Mouse (Mus musculus) bone marrow, adult 2 months (tissue): ENCODE measurements around the gene AI413582. TPM values are rescaled to one million over a fixed set of nuclear protein-coding genes. Genes with fewer than 3 reads are reported as not detected.

Source experiments
- H3K27ac ChIP-seq: fragments of 200-500 bp; 2 replicates; pipeline ENCODE4 v1.5.1; 2012; ENCODE audit warnings: low read depth, mild to moderate bottlenecking, control low read depth, inconsistent platforms, low read length; ENCODE audit not compliant: control insufficient read depth, poor library complexity, insufficient read depth
- H3K4me1 ChIP-seq: fragments of 200-500 bp; 2 replicates; pipeline ENCODE4 v1.6.1; 2011; ENCODE audit warnings: low read length; ENCODE audit not compliant: control insufficient read depth, insufficient read depth
- H3K4me3 ChIP-seq: fragments of 200-500 bp; replicated peaks from 2 replicates; pipeline ENCODE3; 2011; ENCODE audit warnings: mild to moderate bottlenecking, low read depth, low read length, control low read depth; ENCODE audit not compliant: control insufficient read depth
- CTCF ChIP-seq: fragments of 200-500 bp; IDR thresholded peaks from 2 replicates; pipeline ENCODE4 v1.5.1; 2011; ENCODE audit warnings: low read length, control low read depth; ENCODE audit not compliant: control insufficient read depth, insufficient read depth
- POLR2A ChIP-seq: fragments of 200-500 bp; IDR thresholded peaks from 2 replicates; pipeline ENCODE4 v1.6.1; 2011; ENCODE audit warnings: low read depth, mild to moderate bottlenecking, control low read depth, low read length, borderline replicate concordance; ENCODE audit not compliant: control insufficient read depth
- WGBS: fragments of 180-500 bp; shearing (Covaris S2); methylation state at CpG from one replicate; pipeline ENCODE4 v1.1.7; 2018; 5-methylcytosine and 5-hydroxymethylcytosine counted together
- polyA plus RNA-seq: library from polyadenylated mRNA; stranded (reverse); fragments of >200 nt; gene quantifications from 2 replicates; pipeline ENCODE4 v1.2.4, GENCODE M21; 2011; ENCODE audit warnings: low replicate concordance; ENCODE audit not compliant: missing spikeins, insufficient read depth, insufficient read length

Gene AI413582
- polyA plus RNA-seq, 1 experiment: 22.0 TPM

- Histone ChIP-seq H3K4me1 (peaks cover 7% of the 10 kb centered on the region), H3K4me3 (no peak overlapping the region), H3K27ac (no peak overlapping the region)
- 78% methylated on average over 13 of the region's 13 CpGs for WGBS
- TF ChIP-seq POLR2A (no peak), CTCF (no peak)
These were observed 4.6 kb downstream of the AI413582 start for GRCm38 (mm10) chr17:27560926-27561480.

GRCm38 (mm10) chr17:27559596-27559995 lies 6.0 kb downstream of the AI413582 start:
- TF ChIP-seq POLR2A (no peak), CTCF (no peak)
- H3K4me1 ChIP-seq: peaks cover 7% of the 10 kb centered on the region
- no peak overlapping the region for H3K27ac ChIP-seq
- H3K4me3 ChIP-seq: no peak overlapping the region
- WGBS: 79% methylated on average over 12 of the region's 12 CpGs

- no peak for TF ChIP-seq POLR2A
- TF ChIP-seq CTCF: no peak
- WGBS: 13% methylated on average over 5 of the region's 5 CpGs
- Histone ChIP-seq H3K27ac (no peak overlapping the region), H3K4me1 (peaks cover 7% of the 10 kb centered on the region), H3K4me3 (peak overlapping the region; percentile 25)
These were observed 6.7 kb downstream of the AI413582 start for GRCm38 (mm10) chr17:27558845-27559244.

DNA sequence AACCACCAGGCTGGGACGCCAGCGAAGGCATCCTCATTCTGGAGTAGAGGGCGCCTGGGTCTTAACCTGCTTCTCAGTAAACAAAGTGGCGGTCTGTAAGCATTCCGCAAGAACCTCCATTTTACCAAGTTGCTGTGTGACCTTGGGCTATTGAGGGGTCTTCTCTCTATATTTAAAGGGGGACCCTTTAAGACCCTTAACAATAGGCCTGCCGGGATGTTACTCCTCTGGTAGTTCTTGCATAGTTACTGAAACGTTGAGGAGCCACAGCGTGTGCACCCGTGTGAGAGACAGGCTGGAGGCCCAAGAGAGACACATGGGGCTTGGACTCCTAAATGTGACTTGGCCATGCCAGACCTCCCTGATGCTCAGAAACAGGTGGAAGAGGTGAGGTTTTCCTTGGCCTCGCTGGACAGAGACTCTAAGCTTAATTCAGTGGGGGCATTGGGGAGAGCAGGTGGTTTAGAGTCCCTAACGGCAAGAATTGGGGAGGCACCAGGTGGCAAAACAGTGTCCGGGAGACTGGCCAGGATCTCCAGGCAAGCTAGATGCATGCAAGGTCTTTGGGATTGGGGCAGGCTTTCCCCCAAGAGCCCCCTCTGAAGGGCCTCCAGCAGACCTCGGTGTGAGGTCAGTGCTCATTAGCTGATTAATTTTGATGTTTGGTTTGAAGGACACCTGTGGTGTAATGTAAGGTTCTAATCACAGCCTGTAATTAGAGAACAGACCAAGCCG lies 7.5 kb downstream of the AI413582 start:
- 4% methylated on average over 14 of the region's 14 CpGs for WGBS
- Histone ChIP-seq H3K4me3 (peak overlapping the region; percentile 93), H3K4me1 (peaks cover 8% of the 10 kb centered on the region), H3K27ac (peak overlapping the region; percentile 99)
- no peak for TF ChIP-seq POLR2A
- no peak for TF ChIP-seq CTCF

DNA sequence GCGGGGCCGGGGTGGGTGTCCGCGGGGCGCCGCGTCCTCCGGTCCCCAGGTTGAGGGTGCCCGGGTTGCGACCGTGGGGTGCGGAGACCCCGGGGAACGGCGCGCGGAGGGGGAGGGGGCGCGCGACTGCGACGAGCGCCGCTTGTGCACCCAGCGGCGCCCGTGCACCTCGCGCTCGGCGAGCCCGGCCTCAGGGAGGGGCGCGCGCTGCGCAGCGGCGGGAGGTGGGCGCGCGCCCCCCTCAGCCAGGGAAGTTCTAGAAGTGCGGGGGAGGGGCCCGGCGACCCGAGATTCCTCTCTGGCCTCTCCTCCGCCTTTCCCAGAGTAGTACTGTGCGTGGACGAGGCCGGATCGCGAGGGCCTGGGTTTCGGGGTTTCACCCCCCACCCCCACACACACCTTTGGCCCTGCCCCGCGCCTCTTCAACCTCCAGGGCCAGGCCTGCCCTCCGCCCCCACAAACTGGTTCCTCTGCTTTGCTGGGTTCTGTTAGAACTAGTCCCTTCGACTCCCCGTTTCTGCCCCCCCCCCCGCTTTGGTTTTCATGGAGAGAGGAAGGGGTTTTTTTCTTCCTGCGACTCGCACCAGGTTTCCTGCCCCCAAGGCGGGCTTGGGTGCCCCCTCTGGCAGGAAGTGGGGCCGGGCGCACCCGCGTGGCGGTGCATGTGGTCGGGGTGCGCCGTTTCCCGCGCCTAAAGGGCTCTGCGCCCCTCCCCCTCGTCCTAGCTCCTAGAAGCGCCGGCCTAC lies 8.2 kb downstream of the AI413582 start:
- peaks cover 12% of the 10 kb centered on the region for H3K4me1 ChIP-seq
- WGBS: under 1% methylated on average over 75 of the region's 75 CpGs
- H3K4me3 ChIP-seq: peak overlapping the region; percentile 93
- H3K27ac ChIP-seq: peak overlapping the region; percentile 99
- TF ChIP-seq CTCF (no peak; the same call in 1 of the 2 replicates), POLR2A (no peak)

GRCm38 (mm10) chr17:27556315-27557011 lies 9.1 kb downstream of the AI413582 start, which contains the start of gene Hmga1:
Gene Hmga1, plus strand, starts transcription at chr17:27556497.
- TF ChIP-seq POLR2A: peak; percentile 97
- TF ChIP-seq CTCF: no peak
- peaks cover 15% of the 10 kb centered on the region for H3K4me1 ChIP-seq
- peak within 1 kb of the TSS; percentile 93 for H3K4me3 ChIP-seq
- WGBS: under 1% methylated on average over 79 of the region's 79 CpGs
- peak within 1 kb of the TSS; percentile 99 for H3K27ac ChIP-seq

DNA sequence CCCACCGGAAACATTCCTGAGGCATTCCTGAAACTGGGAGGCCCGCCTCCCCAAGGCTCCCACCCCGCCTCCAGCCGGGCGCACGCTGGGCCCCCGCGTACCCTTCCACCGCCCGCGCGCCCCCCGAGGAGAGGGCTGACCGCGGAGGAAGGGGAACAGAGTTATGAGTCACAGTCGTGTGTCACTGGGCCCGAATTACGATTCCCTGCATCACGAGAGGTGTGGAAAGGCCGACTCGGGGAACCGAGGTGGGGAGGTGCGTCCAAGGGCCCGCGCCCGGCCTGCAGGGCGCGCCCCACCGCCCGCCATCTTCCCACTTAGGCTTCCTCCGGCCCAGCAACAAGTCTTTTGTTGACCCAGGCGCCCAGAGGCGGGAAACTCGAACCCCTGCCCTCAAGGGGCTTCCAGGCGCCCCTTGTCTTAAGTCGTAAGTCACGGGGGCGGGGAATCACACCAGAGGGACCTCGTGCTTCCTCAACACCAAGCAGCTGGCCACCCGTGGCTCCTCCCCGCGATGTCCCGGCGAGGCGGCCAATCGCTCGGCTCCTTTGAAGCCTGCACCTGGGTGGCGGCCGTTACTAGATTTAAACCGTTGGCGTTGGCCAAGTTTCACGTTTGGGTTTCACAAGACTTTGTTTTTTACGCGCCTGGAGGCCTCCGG lies 9.9 kb downstream of the AI413582 start:
- Histone ChIP-seq H3K4me1 (peaks cover 18% of the 10 kb centered on the region), H3K4me3 (peak overlapping the region; percentile 69), H3K27ac (peak overlapping the region; percentile 99)
- WGBS: under 1% methylated on average over 54 of the region's 55 CpGs
- TF ChIP-seq POLR2A (no peak), CTCF (no peak)
